Mouse (Mus musculus): ENCODE measurements around the gene Myo15.
"Not testable (repeated sequence)": the region's sequence is repeated elsewhere in the genome, so short reads cannot be mapped to it uniquely, and the experiment has no call there.

The Myo15 gene

GRCm38 (mm10) chr11:60508950-60509349 is 39.8 kb downstream of the Myo15 start:
- DNase-seq (ENCODE audit: low spot score) = no peak

- DNase-seq (ENCODE audit: low spot score) = no peak
These were observed 40.4 kb downstream of the Myo15 start for GRCm38 (mm10) chr11:60509500-60509899.

GRCm38 (mm10) chr11:60511893-60512292 is 42.8 kb downstream of the Myo15 start:
- DNase-seq (ENCODE audit: low spot score) = no peak

- no peak for DNase-seq (ENCODE audit: low spot score)
These were observed 43.4 kb downstream of the Myo15 start for GRCm38 (mm10) chr11:60512520-60512919.

- no peak for DNase-seq (ENCODE audit: low spot score)
These were observed 45.8 kb downstream of the Myo15 start for GRCm38 (mm10) chr11:60514941-60515340.

- DNase-seq (ENCODE audit: low spot score) = no peak
These were observed 49.2 kb downstream of the Myo15 start for GRCm38 (mm10) chr11:60518305-60518704.

GRCm38 (mm10) chr11:60522027-60522426 is 52.9 kb downstream of the Myo15 start:
- DNase-seq (ENCODE audit: low spot score) = no peak

GRCm38 (mm10) chr11:60522661-60523365 is 53.7 kb downstream of the Myo15 start:
- DNase-seq (ENCODE audit: low spot score) = no peak

GRCm38 (mm10) chr11:60526461-60526860 is 57.3 kb downstream of the Myo15 start:
- no peak for DNase-seq (ENCODE audit: low spot score)

- DNase-seq (ENCODE audit: low spot score) = no peak
These were observed 66.5 kb downstream of the Myo15 start for GRCm38 (mm10) chr11:60535676-60536075.

- DNase-seq (ENCODE audit: low spot score) = peak; percentile 17
These were observed 67.2 kb downstream of the Myo15 start, which contains the start of gene Alkbh5 for GRCm38 (mm10) chr11:60536180-60536858. Alkbh5 (plus strand) TSS chr11:60536381.

- peak; percentile 80 for DNase-seq (ENCODE audit: low spot score)
These were observed 67.8 kb downstream of the Myo15 start for GRCm38 (mm10) chr11:60536859-60537467.

- peak; percentile 89 for DNase-seq (ENCODE audit: low spot score)
These were observed 68.6 kb downstream of the Myo15 start for GRCm38 (mm10) chr11:60537468-60538347.

GRCm38 (mm10) chr11:60538371-60539281 is 69.5 kb downstream of the Myo15 start:
- peak; percentile 15 for DNase-seq (ENCODE audit: low spot score)

- no peak for DNase-seq (ENCODE audit: low spot score)
These were observed 70.4 kb downstream of the Myo15 start for GRCm38 (mm10) chr11:60539540-60539939.

- DNase-seq (ENCODE audit: low spot score) = no peak
These were observed 71.0 kb downstream of the Myo15 start for GRCm38 (mm10) chr11:60540002-60540610.

GRCm38 (mm10) chr11:60540761-60541160 is 71.6 kb downstream of the Myo15 start:
- no peak for DNase-seq (ENCODE audit: low spot score)

- DNase-seq (ENCODE audit: low spot score) = no peak
These were observed 72.7 kb downstream of the Myo15 start for GRCm38 (mm10) chr11:60541831-60542230.

- DNase-seq (ENCODE audit: low spot score) = not testable (repeated sequence)
These were observed 74.1 kb downstream of the Myo15 start for GRCm38 (mm10) chr11:60543211-60543610.

GRCm38 (mm10) chr11:60545433-60545832 is 76.3 kb downstream of the Myo15 start:
- DNase-seq (ENCODE audit: low spot score) = no peak

GRCm38 (mm10) chr11:60548112-60548511 is 79.0 kb downstream of the Myo15 start:
- no peak for DNase-seq (ENCODE audit: low spot score)
